Mouse (Mus musculus) forebrain, embryonic 13.5 days (tissue): ENCODE measurements at regions not wholly inside any gene's neighbourhood (a gene's known extent, or its start where the extent isn't known, plus 50 kb on each side); places are given as distances from the start of the nearest gene placed in this dataset.

Source experiments
- ATAC-seq: fragments of 200-750 bp; cut with Nextera tagmentation; 2 replicates; pipeline ENCODE4 v1.8.0; 2017
- H3K27ac ChIP-seq: fragments of 300-500 bp; sonication (generic); 2 replicates; pipeline ENCODE4 v1.5.1; 2015; ENCODE audit warnings: inconsistent platforms, mild to moderate bottlenecking, moderate library complexity
- H3K27me3 ChIP-seq: fragments of 300-500 bp; sonication (generic); 2 replicates; pipeline ENCODE4 v1.6.1; 2015; ENCODE audit warnings: mild to moderate bottlenecking, inconsistent platforms
- H3K36me3 ChIP-seq: fragments of 300-500 bp; sonication (generic); 2 replicates; pipeline ENCODE4 v1.6.1; 2015; ENCODE audit warnings: mild to moderate bottlenecking, inconsistent platforms; ENCODE audit not compliant: poor library complexity, severe bottlenecking
- H3K4me1 ChIP-seq: fragments of 300-500 bp; sonication (generic); 2 replicates; pipeline ENCODE4 v1.6.1; 2015; ENCODE audit warnings: inconsistent platforms
- H3K4me2 ChIP-seq: fragments of 300-500 bp; sonication (generic); 2 replicates; pipeline ENCODE4 v1.6.1; 2015; ENCODE audit warnings: inconsistent platforms, mild to moderate bottlenecking, moderate library complexity
- H3K4me3 ChIP-seq: fragments of 300-500 bp; sonication (generic); 2 replicates; pipeline ENCODE4 v1.5.1; 2015; ENCODE audit warnings: mild to moderate bottlenecking, inconsistent platforms
- H3K9ac ChIP-seq: fragments of 300-500 bp; sonication (generic); 2 replicates; pipeline ENCODE4 v1.6.1; 2015; ENCODE audit warnings: mild to moderate bottlenecking, inconsistent platforms
- H3K9me3 ChIP-seq: fragments of 300-500 bp; sonication (generic); replicated peaks from 2 replicates; pipeline ENCODE4 v1.6.1; 2016; ENCODE audit warnings: inconsistent platforms
- WGBS: fragments of 180-500 bp; shearing (Covaris S2); methylation state at CpG from one replicate; pipeline ENCODE4 v1.1.7; 2015; 5-methylcytosine and 5-hydroxymethylcytosine counted together

- Histone ChIP-seq H3K4me3 (no peak overlapping the region), H3K9me3 (no peaks in the 10 kb centered on the region; the same call in 1 of the 2 replicates), H3K4me2 (no peak overlapping the region), H3K27ac (no peak overlapping the region), H3K36me3 (no peaks in the 10 kb centered on the region), H3K27me3 (no peaks in the 10 kb centered on the region), H3K9ac (no peak overlapping the region), H3K4me1 (no peaks in the 10 kb centered on the region)
- ATAC-seq, result no peak
Measured at GRCm38 (mm10) chr1:119364901-119365300, 57.1 kb downstream of the Inhbb start.

DNA sequence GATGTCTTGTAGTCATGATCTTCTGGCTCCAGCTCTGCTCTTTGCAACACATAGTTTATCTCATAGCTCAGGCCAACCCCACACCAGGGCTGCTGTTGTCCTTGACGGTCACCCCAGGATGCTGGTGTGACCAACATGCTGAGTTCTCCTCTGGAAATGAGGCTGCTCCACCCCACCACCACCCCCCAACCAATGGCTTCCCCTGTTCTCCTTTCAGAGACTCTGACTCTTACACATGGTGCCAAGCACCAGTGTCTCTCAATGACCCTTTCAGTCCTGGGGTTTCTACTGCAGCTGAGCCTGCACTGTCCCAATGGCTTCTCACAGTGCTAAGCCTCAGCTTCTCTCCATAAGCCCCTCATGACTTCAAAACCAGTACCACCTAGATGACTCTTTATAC lies 64.0 kb downstream of the Inhbb start:
- no peak for ATAC-seq
- whole genome bisulfite sequencing, result 95% methylated on average over 1 of the region's 1 CpGs

DNA sequence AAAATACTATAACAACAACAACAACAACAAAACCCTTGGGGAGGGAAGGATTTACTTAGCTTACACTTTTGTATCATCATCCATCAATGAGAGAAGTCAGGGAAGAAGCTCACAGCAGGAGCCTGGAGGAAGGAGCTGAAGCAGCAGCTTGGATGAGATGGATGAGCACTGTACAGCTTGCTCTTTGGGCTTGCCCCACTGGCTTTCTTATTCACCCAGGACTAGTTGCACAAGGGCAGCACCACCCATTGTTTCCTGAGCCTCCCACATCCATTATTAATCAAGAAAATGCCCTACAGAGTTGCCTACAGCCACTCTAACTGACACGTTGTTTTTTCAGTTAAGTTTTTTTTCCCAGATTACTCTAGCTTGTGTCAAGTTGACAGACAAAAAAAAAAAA lies 65.1 kb downstream of the Inhbb start:
- Histone ChIP-seq H3K4me3 (no peak overlapping the region), H3K27ac (no peak overlapping the region), H3K9me3 (no peaks in the 10 kb centered on the region; the same call in 1 of the 2 replicates), H3K27me3 (no peaks in the 10 kb centered on the region), H3K4me2 (no peak overlapping the region), H3K36me3 (no peaks in the 10 kb centered on the region), H3K4me1 (no peaks in the 10 kb centered on the region), H3K9ac (no peak overlapping the region)
- WGBS, result 36% methylated on average over 1 of the region's 1 CpGs
- ATAC-seq, result no peak

More for the DNA sequence above, 64.0 kb downstream of the Inhbb start:
- Histone ChIP-seq H3K27ac (no peak overlapping the region), H3K9ac (no peak overlapping the region), H3K4me1 (no peaks in the 10 kb centered on the region), H3K4me3 (no peak overlapping the region), H3K4me2 (no peak overlapping the region), H3K9me3 (no peaks in the 10 kb centered on the region; the same call in 1 of the 2 replicates), H3K27me3 (no peaks in the 10 kb centered on the region), H3K36me3 (no peaks in the 10 kb centered on the region)

DNA sequence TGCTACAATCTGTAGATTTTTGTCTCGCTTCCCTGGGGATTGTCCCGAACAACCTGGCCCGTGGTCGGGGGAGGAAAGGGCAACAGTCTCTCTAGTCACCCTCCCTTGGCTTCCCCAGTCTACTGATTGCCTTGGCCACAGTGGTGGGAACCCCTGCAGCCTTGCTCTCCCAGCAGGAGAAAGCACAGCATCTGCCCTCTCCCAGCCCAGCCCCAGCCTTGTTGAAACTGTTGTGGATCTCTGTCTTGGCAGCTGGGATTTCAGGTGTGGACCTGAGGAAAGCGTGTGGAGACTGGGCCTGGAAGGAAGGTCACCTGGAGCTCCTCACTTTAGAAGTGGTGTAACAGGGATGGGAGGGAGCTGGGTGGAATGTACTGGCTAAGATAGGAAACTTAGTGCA lies 66.6 kb downstream of the Inhbb start:
- no peak overlapping the region for H3K27ac ChIP-seq
- no peaks in the 10 kb centered on the region for H3K27me3 ChIP-seq
- H3K36me3 ChIP-seq, result no peaks in the 10 kb centered on the region
- WGBS, result 86% methylated on average over 5 of the region's 5 CpGs
- peaks cover 5% of the 10 kb centered on the region; the same call in 1 of the 2 replicates for H3K9me3 ChIP-seq
- no peaks in the 10 kb centered on the region for H3K4me1 ChIP-seq
- no peak for ATAC-seq
- no peak overlapping the region for H3K4me3 ChIP-seq
- no peak overlapping the region for H3K9ac ChIP-seq
- H3K4me2 ChIP-seq, result no peak overlapping the region

DNA sequence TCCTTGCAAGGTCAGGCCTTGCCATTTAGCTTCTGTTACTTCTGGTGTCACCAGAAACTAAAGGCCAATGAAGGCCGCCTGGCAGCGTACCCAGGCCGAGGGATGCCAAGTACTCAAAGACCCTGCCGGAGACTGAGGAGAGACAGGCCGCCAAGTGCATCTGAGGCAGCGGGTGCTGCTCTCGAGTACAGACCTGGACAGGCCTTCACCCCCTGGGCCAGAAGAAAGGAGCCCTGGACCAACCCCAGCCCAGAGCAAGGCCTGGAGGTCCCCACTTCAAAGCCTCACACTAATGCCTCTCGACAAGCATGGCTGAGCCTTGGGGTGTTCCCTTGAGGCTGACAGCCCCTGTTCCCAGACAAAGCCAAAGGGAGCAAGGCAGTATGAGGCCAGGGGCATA lies 70.5 kb downstream of the Inhbb start:
- Histone ChIP-seq H3K9ac (no peak overlapping the region), H3K4me2 (no peak overlapping the region), H3K27ac (no peak overlapping the region), H3K36me3 (no peaks in the 10 kb centered on the region), H3K4me1 (peaks cover 9% of the 10 kb centered on the region), H3K9me3 (peaks cover 5% of the 10 kb centered on the region; the same call in 1 of the 2 replicates), H3K4me3 (no peak overlapping the region), H3K27me3 (no peaks in the 10 kb centered on the region)
- WGBS, result 91% methylated on average over 8 of the region's 8 CpGs
- ATAC-seq, result no peak

DNA sequence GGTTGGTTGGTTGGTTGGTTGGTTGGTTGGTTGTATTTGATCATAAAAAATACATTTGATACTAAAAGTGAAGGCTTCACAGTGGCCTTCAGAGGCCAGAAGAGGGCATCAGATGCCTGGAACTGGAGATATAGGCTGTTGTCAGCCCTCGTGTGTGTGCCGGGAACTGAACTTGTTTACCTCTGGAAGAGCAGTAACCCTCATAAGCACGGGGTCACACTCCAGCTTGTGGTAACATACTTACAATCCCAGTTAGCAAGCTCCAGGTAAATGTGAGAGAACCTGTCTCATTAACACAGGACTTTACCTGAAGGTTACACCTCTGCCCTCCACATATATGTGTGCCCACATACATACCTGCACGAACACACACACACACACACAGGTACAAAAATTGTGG lies 71.2 kb downstream of the Inhbb start:
- H3K4me1 ChIP-seq, result peaks cover 9% of the 10 kb centered on the region
- H3K27me3 ChIP-seq, result no peaks in the 10 kb centered on the region
- WGBS, result 97% methylated on average over 4 of the region's 4 CpGs
- H3K27ac ChIP-seq, result no peak overlapping the region
- no peak overlapping the region for H3K4me2 ChIP-seq
- H3K9ac ChIP-seq, result no peak overlapping the region
- no peak for ATAC-seq
- H3K36me3 ChIP-seq, result no peaks in the 10 kb centered on the region
- no peak overlapping the region for H3K4me3 ChIP-seq
- peaks cover 5% of the 10 kb centered on the region; the same call in 1 of the 2 replicates for H3K9me3 ChIP-seq

GRCm38 (mm10) chr1:119350296-119350695 lies 71.8 kb downstream of the Inhbb start:
- Histone ChIP-seq H3K36me3 (no peaks in the 10 kb centered on the region), H3K9me3 (peaks cover 5% of the 10 kb centered on the region; the same call in 1 of the 2 replicates)
- 90% methylated on average over 7 of the region's 7 CpGs for WGBS

GRCm38 (mm10) chr1:119348456-119349208 lies 73.4 kb downstream of the Inhbb start:
- no peak overlapping the region for H3K27ac ChIP-seq
- no peak for ATAC-seq
- 22% methylated on average over 18 of the region's 18 CpGs for WGBS
- H3K9ac ChIP-seq, result no peak overlapping the region
- H3K4me1 ChIP-seq, result peaks cover 9% of the 10 kb centered on the region
- no peaks in the 10 kb centered on the region for H3K36me3 ChIP-seq
- H3K9me3 ChIP-seq, result peaks cover 5% of the 10 kb centered on the region; the same call in 1 of the 2 replicates
- H3K27me3 ChIP-seq, result no peaks in the 10 kb centered on the region
- peak overlapping the region; percentile 20; the same call in 1 of the 2 replicates for H3K4me2 ChIP-seq
- H3K4me3 ChIP-seq, result no peak overlapping the region

More at GRCm38 (mm10) chr1:119350296-119350695, 71.8 kb downstream of the Inhbb start:
- Histone ChIP-seq H3K4me2 (no peak overlapping the region), H3K9ac (no peak overlapping the region), H3K4me3 (no peak overlapping the region), H3K27ac (no peak overlapping the region), H3K27me3 (no peaks in the 10 kb centered on the region), H3K4me1 (peaks cover 9% of the 10 kb centered on the region)
- ATAC-seq, result no peak

DNA sequence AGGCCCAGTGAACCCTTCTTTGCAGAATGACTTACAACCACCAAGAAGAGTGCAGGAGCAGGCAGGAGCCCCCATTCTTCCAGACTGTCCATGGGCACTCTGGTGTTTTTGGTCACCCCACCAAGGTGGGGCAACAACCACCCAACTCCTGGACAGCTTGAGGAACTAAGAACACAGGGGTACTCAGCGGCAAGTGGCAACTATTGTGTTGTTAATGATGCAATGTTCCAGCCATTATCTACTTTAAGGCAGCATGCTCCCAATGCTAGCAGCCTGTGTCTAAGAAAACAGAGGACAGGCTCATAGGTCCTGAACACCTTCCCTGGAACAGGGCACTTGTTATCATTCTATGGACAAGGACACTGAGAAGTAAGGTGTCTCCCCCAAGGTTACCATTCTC lies 74.3 kb downstream of the Inhbb start:
- 75% methylated on average over 1 of the region's 1 CpGs for WGBS
- no peak overlapping the region for H3K27ac ChIP-seq
- no peaks in the 10 kb centered on the region for H3K36me3 ChIP-seq
- H3K4me2 ChIP-seq, result no peak overlapping the region
- no peak overlapping the region for H3K4me3 ChIP-seq
- H3K9me3 ChIP-seq, result peaks cover 5% of the 10 kb centered on the region; the same call in 1 of the 2 replicates
- ATAC-seq, result no peak
- peaks cover 9% of the 10 kb centered on the region for H3K4me1 ChIP-seq
- no peaks in the 10 kb centered on the region for H3K27me3 ChIP-seq
- H3K9ac ChIP-seq, result no peak overlapping the region

GRCm38 (mm10) chr1:119346634-119347155 lies 75.4 kb downstream of the Inhbb start:
- no peaks in the 10 kb centered on the region for H3K36me3 ChIP-seq
- H3K27ac ChIP-seq, result no peak overlapping the region
- no peaks in the 10 kb centered on the region for H3K27me3 ChIP-seq
- 84% methylated on average over 5 of the region's 5 CpGs for WGBS
- H3K9ac ChIP-seq, result no peak overlapping the region
- H3K4me3 ChIP-seq, result no peak overlapping the region
- H3K4me2 ChIP-seq, result no peak overlapping the region
- peaks cover 9% of the 10 kb centered on the region for H3K4me1 ChIP-seq
- no peak for ATAC-seq
- peaks cover 5% of the 10 kb centered on the region; the same call in 1 of the 2 replicates for H3K9me3 ChIP-seq

DNA sequence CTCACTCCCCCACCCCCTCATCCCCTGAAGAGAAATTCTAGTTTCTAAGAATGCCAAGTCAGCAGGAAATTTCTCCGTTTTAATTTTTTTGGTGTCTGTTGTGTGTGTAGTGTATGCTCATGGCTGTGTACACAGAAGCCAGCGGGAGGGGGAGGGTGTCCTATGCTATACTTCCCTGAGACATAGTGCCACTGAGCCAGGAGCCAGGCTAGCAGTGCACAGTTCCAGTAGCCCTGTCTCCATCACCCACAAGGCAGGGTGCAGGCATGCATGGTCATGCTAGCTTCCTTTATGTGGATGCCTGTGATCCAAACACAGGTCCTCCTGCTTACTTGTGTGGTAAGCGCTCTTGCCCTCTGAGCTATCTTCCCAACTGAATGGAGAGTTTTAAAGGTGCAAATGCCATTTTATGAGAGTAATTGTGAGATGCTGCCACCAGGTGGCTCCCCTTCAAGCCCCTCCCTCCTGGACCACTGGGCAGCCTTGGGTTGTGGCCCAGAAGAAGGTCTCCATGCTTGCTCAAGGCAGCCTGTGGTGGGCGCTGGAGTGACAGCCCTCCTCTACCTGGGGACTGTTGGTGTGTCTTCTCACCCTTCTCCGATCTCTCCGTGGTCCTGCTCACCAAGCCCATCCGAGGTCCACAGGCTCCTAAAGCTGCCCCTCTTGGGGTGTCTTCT lies 76.8 kb downstream of the Inhbb start:
- H3K4me2 ChIP-seq, result no peak overlapping the region
- no peak overlapping the region for H3K9ac ChIP-seq
- no peak overlapping the region for H3K4me3 ChIP-seq
- no peaks in the 10 kb centered on the region for H3K27me3 ChIP-seq
- H3K9me3 ChIP-seq, result no peaks in the 10 kb centered on the region
- ATAC-seq, result peak; percentile 61; the same call in 1 of the 2 replicates
- H3K27ac ChIP-seq, result no peak overlapping the region
- 70% methylated on average over 7 of the region's 7 CpGs for WGBS
- H3K4me1 ChIP-seq, result peaks cover 9% of the 10 kb centered on the region
- H3K36me3 ChIP-seq, result no peaks in the 10 kb centered on the region

DNA sequence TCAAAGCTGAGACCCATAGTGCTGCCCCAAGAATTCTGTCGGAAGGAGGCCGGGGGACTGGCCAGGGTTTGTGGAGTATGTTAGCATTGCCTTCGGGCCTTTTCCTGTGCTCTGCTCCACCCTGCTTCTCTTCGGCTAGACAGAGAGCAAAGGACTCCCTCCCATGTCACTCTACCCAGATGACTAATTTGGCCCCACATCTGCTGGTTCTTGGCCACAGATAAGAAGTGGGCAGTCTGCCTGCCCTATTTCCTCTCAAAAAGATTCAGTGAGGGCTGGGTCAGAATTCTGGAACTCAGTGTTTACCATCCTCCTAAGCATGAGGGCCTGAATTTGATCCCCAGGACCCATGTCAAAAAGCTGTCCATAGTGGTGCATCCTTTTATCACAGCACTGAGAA lies 78.0 kb downstream of the Inhbb start:
- Histone ChIP-seq H3K27me3 (no peaks in the 10 kb centered on the region), H3K4me3 (no peak overlapping the region), H3K27ac (no peak overlapping the region), H3K36me3 (no peaks in the 10 kb centered on the region), H3K9me3 (no peaks in the 10 kb centered on the region), H3K9ac (no peak overlapping the region), H3K4me2 (no peak overlapping the region), H3K4me1 (peaks cover 8% of the 10 kb centered on the region)
- no peak for ATAC-seq
- WGBS, result 90% methylated on average over 4 of the region's 4 CpGs
